Mouse (Mus musculus) heart, postnatal 14 days (tissue): ENCODE results near the gene Nek1. TPM values are rescaled to one million over a fixed set of nuclear protein-coding genes. Genes with fewer than 3 reads are reported as not detected.

Experiments
- DNase-seq, 2 experiments: peaks; one replicate each; pipeline ENCODE4 v3.0.0; 2021 to 2022
- intact Hi-C: fragments of 180-260 bp; cut with DNase I; formaldehyde crosslinking; loops from one replicate; pipeline ENCODE4 v1.15.1; 2025
- long read RNA-seq, 2 experiments: library from polyadenylated mRNA; stranded (forward); transcript quantifications; one replicate each; pipeline ENCODE4 v2.0.0; 2021
- total RNA-seq, 2 experiments: library from RNA; stranded (reverse); gene quantifications; 2 replicates each; pipeline ENCODE4 v1.2.3; 2021

Gene Nek1
- 1 to 10 TPM; 7.8 to 7.9 TPM for total RNA-seq
- long read RNA-seq, experiment 1 = 0 reads
- long read RNA-seq, experiment 2, partial matches to known transcripts = 1 of 2 reads
- long read RNA-seq, experiment 2, other reads (novel, unspliced or antisense) = 1 of 2 reads

GRCm38 (mm10) chr8:60992910-60993638, at the start of gene Nek1:
Gene Nek1 (plus strand): TSS chr8:60993195.
- intact Hi-C loops = loop anchor here (5.0 kb wide), 1 partner anchor 101 kb away; the partner anchor contains the start of gene Hpf1

GRCm38 (mm10) chr8:60947503-60947902, 45.5 kb upstream of the Nek1 start:
- intact Hi-C loops = no loop called here
- no peak for DNase-seq

More at GRCm38 (mm10) chr8:60992910-60993638, at the start of gene Nek1:
- DNase-seq = peak; percentile 97 to 98

- DNase-seq = no peak
- intact Hi-C loops = no loop called here
Observed at GRCm38 (mm10) chr8:60949859-60950258, 43.1 kb upstream of the Nek1 start.

- DNase-seq = no peak
- intact Hi-C loops = no loop called here
Observed at GRCm38 (mm10) chr8:60951271-60951670, 41.7 kb upstream of the Nek1 start.

GRCm38 (mm10) chr8:60951757-60952156, 41.2 kb upstream of the Nek1 start:
- intact Hi-C loops = no loop called here
- DNase-seq = no peak

- no peak for DNase-seq
- intact Hi-C loops = no loop called here
Observed at GRCm38 (mm10) chr8:60952803-60953202, 40.2 kb upstream of the Nek1 start.

GRCm38 (mm10) chr8:60954281-60955014, 38.5 kb upstream of the Nek1 start:
- DNase-seq = peak; percentile 63 to 73
- intact Hi-C loops = no loop called here

- intact Hi-C loops = no loop called here
Observed at GRCm38 (mm10) chr8:60956847-60957246, 36.1 kb upstream of the Nek1 start.

GRCm38 (mm10) chr8:60962763-60963162, 30.2 kb upstream of the Nek1 start:
- DNase-seq = no peak
- intact Hi-C loops = no loop called here

More at GRCm38 (mm10) chr8:60956847-60957246, 36.1 kb upstream of the Nek1 start:
- DNase-seq = no peak

GRCm38 (mm10) chr8:60963931-60964330, 29.1 kb upstream of the Nek1 start:
- DNase-seq = no peak
- intact Hi-C loops = no loop called here

GRCm38 (mm10) chr8:60964518-60964917, 28.5 kb upstream of the Nek1 start:
- DNase-seq = no peak
- intact Hi-C loops = no loop called here

- no peak for DNase-seq
- intact Hi-C loops = no loop called here
Observed at GRCm38 (mm10) chr8:60965306-60965705, 27.7 kb upstream of the Nek1 start.

GRCm38 (mm10) chr8:60965741-60966140, 27.3 kb upstream of the Nek1 start:
- intact Hi-C loops = no loop called here
- no peak for DNase-seq

- intact Hi-C loops = no loop called here
- no peak for DNase-seq
Observed at GRCm38 (mm10) chr8:60969091-60969490, 23.9 kb upstream of the Nek1 start.

GRCm38 (mm10) chr8:60971808-60972207, 21.2 kb upstream of the Nek1 start:
- intact Hi-C loops = no loop called here
- DNase-seq = peak; percentile 31 to 56

- DNase-seq = no peak
- intact Hi-C loops = no loop called here
Observed at GRCm38 (mm10) chr8:60973448-60973847, 19.5 kb upstream of the Nek1 start.

GRCm38 (mm10) chr8:60974837-60975236, 18.2 kb upstream of the Nek1 start:
- intact Hi-C loops = no loop called here

GRCm38 (mm10) chr8:60976818-60977217, 16.2 kb upstream of the Nek1 start:
- DNase-seq = no peak

More at GRCm38 (mm10) chr8:60974837-60975236, 18.2 kb upstream of the Nek1 start:
- no peak for DNase-seq

GRCm38 (mm10) chr8:60978496-60978895, 14.5 kb upstream of the Nek1 start:
- no peak for DNase-seq
- intact Hi-C loops = no loop called here

More at GRCm38 (mm10) chr8:60976818-60977217, 16.2 kb upstream of the Nek1 start:
- intact Hi-C loops = no loop called here

- intact Hi-C loops = loop anchor here (5.0 to 10.0 kb wide), 2 partner anchors 39 to 347 kb away; partner anchors contain the start of gene Mfap3l
Observed at GRCm38 (mm10) chr8:60981388-60981787, 11.6 kb upstream of the Nek1 start.

More at GRCm38 (mm10) chr8:60981388-60981787, 11.6 kb upstream of the Nek1 start:
- DNase-seq = no peak
